Mouse (Mus musculus) NIH3T3 (cell line): ENCODE measurements around the gene 4930432K21Rik.

Source experiments
- DNase-seq: peaks from one replicate; pipeline ENCODE4 v3.0.0-alpha.2; 2012; ENCODE audit warnings: low read depth

4930432K21Rik gene

DNA sequence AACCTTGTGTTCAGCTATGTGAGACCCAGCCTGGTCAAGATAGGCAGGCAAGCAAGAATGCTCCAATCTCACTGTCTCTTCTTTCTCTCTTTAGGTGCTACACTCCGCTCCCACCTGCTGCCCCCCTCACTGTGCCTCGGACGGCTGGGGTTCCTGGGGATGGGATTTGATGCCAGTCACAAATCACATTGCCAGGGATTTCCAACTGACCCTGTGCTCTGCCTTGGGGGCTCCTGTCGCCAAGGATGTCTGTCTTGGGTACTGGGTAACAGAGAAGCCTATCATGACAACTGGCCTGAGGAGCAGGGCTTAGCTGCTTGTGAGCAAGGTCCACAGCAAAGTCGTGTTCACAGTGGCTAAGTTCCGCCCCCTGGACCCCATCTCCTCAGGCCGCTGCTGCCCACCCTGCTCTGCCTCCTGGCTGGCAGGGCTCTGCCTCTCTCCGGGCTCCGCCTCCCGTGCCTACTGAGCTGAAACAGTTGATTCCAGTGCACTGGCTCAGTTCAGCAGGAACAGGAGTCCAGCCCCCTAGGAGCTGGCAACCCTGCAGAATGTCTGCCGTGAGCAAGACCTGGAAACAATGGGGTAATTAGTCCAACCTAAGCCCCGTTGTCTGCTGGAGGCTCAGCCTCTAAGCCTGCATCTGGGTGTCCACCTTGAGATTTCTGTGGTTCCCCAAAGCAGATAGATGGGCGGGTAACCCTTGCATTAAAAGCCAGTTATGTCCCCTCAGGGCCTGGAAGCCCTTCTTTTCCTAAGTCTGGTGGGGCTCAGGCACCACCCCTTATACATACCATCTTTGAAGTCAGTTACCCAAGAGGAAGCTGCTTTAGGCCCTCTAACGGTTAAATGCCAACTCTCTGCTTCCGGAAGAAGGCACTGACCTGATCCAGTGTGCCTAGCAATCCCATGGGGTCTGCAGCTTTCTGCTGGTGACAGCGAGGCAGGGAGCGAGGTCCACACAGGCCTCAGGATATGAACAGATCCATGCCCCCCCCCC, 60.9 kb downstream of the 4930432K21Rik start:
- DNase-seq = no peak

GRCm38 (mm10) chr8:84210167-84210791, 62.5 kb downstream of the 4930432K21Rik start:
- DNase-seq = peak; percentile 88

DNA sequence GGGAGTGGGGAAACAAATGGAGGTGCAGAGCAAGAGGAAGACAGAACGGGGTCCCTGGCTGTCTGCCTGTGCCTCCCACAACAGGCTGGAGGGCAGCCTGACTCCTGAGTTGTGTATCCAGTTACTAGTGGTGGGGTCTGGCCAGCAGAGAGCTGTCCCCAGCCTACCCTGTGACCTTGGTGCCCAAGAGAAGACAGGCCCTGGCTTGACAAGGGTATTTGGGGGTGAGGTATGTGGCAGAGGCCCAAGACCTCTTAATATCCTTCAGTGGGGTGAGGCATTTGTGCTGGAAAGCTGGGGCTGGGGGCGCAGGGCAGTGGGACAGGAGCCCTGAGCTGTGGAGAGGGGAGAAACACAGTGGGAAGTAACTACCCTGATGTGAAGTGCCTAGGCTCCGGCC, 63.4 kb downstream of the 4930432K21Rik start:
- no peak for DNase-seq

GRCm38 (mm10) chr8:84211881-84212563, 64.2 kb downstream of the 4930432K21Rik start:
- DNase-seq = no peak

DNA sequence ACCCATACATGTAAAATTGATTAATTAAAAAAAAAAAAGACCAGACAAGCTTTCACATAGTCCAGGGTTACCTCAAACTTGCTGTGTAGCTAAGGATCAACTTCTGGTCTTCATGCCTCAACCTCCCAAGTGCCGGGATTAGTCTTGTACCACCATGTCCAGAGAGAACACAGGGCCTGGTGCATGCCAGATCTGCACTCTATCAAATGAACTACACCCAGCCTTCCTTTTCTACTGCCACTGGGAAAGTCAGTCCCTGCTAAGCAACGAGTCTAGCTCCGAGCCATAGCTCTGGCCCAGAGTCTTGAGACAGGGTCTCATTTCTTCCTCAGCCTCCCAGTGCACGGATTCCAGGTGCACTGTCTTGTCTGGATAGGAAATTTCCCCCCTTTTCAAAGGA, 65.5 kb downstream of the 4930432K21Rik start:
- no peak for DNase-seq

- no peak for DNase-seq
Observed at GRCm38 (mm10) chr8:84217206-84217605, 69.4 kb downstream of the 4930432K21Rik start.

GRCm38 (mm10) chr8:84218143-84218542, 70.3 kb downstream of the 4930432K21Rik start:
- DNase-seq = no peak

DNA sequence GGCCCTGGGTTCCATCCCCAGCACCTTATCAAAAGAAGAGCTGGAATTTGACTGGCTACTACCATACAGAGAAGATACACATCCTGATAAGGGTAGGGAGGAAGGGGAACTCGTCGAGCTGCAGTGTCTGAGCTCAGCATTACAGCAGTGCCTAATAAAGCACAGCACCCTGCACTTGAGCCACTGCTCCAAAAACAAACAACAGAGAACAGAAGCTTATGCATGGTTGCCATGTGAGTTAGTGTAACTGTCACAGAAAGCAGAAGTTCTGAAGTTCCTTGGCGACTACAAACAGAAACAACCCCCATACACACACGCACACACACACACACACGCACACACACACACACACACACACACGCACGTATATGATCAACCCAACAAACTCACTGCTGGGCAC, 72.3 kb downstream of the 4930432K21Rik start:
- no peak for DNase-seq
